Mouse (Mus musculus): ENCODE measurements around the gene Gm49396. TPM values are rescaled to one million over a fixed set of nuclear protein-coding genes. Genes with fewer than 3 reads are reported as not detected.

The Gm49396 gene
- total RNA-seq, 2 experiments from 2014 or later = 5.2 to 6.3 TPM

GRCm38 (mm10) chr7:30585170-30585569, 22.0 kb downstream of the Gm49396 start:
- ATAC-seq (replicated peaks; ENCODE audit: poor library complexity, severe bottlenecking) = no peak

GRCm38 (mm10) chr7:30586455-30587020, 23.4 kb downstream of the Gm49396 start:
- no peak for ATAC-seq (replicated peaks; ENCODE audit: poor library complexity, severe bottlenecking)

GRCm38 (mm10) chr7:30587842-30588667, 24.9 kb downstream of the Gm49396 start:
- ATAC-seq (replicated peaks; ENCODE audit: poor library complexity, severe bottlenecking) = no peak

- ATAC-seq (replicated peaks; ENCODE audit: poor library complexity, severe bottlenecking) = peak; percentile 77
Measured at GRCm38 (mm10) chr7:30588676-30589434, 25.7 kb downstream of the Gm49396 start, which contains the start of gene Kmt2b. Gene Kmt2b (minus strand): TSS chr7:30588726.

- peak; percentile 49 for ATAC-seq (replicated peaks; ENCODE audit: poor library complexity, severe bottlenecking)
Measured at GRCm38 (mm10) chr7:30589435-30590301, 26.5 kb downstream of the Gm49396 start.

GRCm38 (mm10) chr7:30590927-30591604, 27.9 kb downstream of the Gm49396 start:
- ATAC-seq (replicated peaks; ENCODE audit: poor library complexity, severe bottlenecking) = no peak

GRCm38 (mm10) chr7:30591605-30591951, 28.4 kb downstream of the Gm49396 start:
- ATAC-seq (replicated peaks; ENCODE audit: poor library complexity, severe bottlenecking) = no peak

GRCm38 (mm10) chr7:30592772-30593423, 29.8 kb downstream of the Gm49396 start:
- ATAC-seq (replicated peaks; ENCODE audit: poor library complexity, severe bottlenecking) = no peak

GRCm38 (mm10) chr7:30593579-30594509, 30.7 kb downstream of the Gm49396 start:
- no peak for ATAC-seq (replicated peaks; ENCODE audit: poor library complexity, severe bottlenecking)

- ATAC-seq (replicated peaks; ENCODE audit: poor library complexity, severe bottlenecking) = no peak; the same call in 1 of the 2 replicates
Measured at GRCm38 (mm10) chr7:30594510-30595024, 31.4 kb downstream of the Gm49396 start.

GRCm38 (mm10) chr7:30596093-30596492, 32.9 kb downstream of the Gm49396 start:
- ATAC-seq (replicated peaks; ENCODE audit: poor library complexity, severe bottlenecking) = no peak

GRCm38 (mm10) chr7:30596811-30597210, 33.7 kb downstream of the Gm49396 start:
- no peak for ATAC-seq (replicated peaks; ENCODE audit: poor library complexity, severe bottlenecking)

GRCm38 (mm10) chr7:30598786-30599185, 35.6 kb downstream of the Gm49396 start, which contains the start of gene Zbtb32:
Gene Zbtb32 (minus strand): TSS chr7:30598909.
- ATAC-seq (replicated peaks; ENCODE audit: poor library complexity, severe bottlenecking) = no peak

- ATAC-seq (replicated peaks; ENCODE audit: poor library complexity, severe bottlenecking) = peak; percentile 99
Measured at GRCm38 (mm10) chr7:30599933-30600353, 36.8 kb downstream of the Gm49396 start.

GRCm38 (mm10) chr7:30600651-30601050, 37.5 kb downstream of the Gm49396 start:
- no peak for ATAC-seq (replicated peaks; ENCODE audit: poor library complexity, severe bottlenecking)

GRCm38 (mm10) chr7:30602583-30602982, 39.4 kb downstream of the Gm49396 start:
- no peak for ATAC-seq (replicated peaks; ENCODE audit: poor library complexity, severe bottlenecking)

- no peak for ATAC-seq (replicated peaks; ENCODE audit: poor library complexity, severe bottlenecking)
Measured at GRCm38 (mm10) chr7:30604424-30604823, 41.3 kb downstream of the Gm49396 start.

GRCm38 (mm10) chr7:30604944-30605343, 41.8 kb downstream of the Gm49396 start:
- ATAC-seq (replicated peaks; ENCODE audit: poor library complexity, severe bottlenecking) = no peak

Data from granulocyte monocyte progenitor cell, adult 5-6 weeks (primary cell).